Mouse (Mus musculus): ENCODE data around the gene Gpx2. TPM values are rescaled to one million over a fixed set of nuclear protein-coding genes. Genes with fewer than 3 reads are reported as not detected.

Gpx2 gene
- total RNA-seq (2014; rRNA removed) (0.09 TPM in 1 of 2 replicates, not detected in the other), polyA plus RNA-seq (2012; rRNA removed) (0.15 and 0.21 TPM in 2 replicates)

GRCm38 (mm10) chr12:76795350-76795749, at the start of gene Gpx2:
Gene Gpx2 (minus strand): TSS chr12:76795554.
- Histone ChIP-seq H3K9ac (ENCODE audit: low read depth, low read length) (no peak within 1 kb of the TSS), H3K4me3 (ENCODE audit: insufficient read depth, low read depth, low read length) (no peak within 1 kb of the TSS), H3K27me3 (ENCODE audit: control insufficient read depth, insufficient read depth, low read length) (no peaks in the 10 kb centered on the region), H3K4me1 (ENCODE audit: control insufficient read depth, insufficient read depth, low read length) (no peaks in the 10 kb centered on the region), H3K36me3 (ENCODE audit: control insufficient read depth, insufficient read depth, low read length) (no peaks in the 10 kb centered on the region), H3K79me2 (ENCODE audit: control insufficient read depth, insufficient read depth, low read length) (no peaks in the 10 kb centered on the region), H3K27ac (replicated peaks; ENCODE audit: insufficient read depth, low read depth, low read length) (no peak within 1 kb of the TSS)
- TF ChIP-seq CTCF (IDR thresholded peaks at IDR 0.05; ENCODE audit: low read depth, low read length) (no peak), POLR2A (IDR thresholded peaks at IDR 0.05; ENCODE audit: extremely low read depth, insufficient read depth, low read length) (no peak)
- no peak for DNase-seq (ENCODE audit: extremely low read depth, low read depth, low spot score)
- 51% methylated on average over 5 of the region's 5 CpGs for WGBS

GRCm38 (mm10) chr12:76844346-76845061, 49.1 kb upstream of the Gpx2 start:
- no peak overlapping the region for H3K27ac ChIP-seq (replicated peaks; ENCODE audit: insufficient read depth, low read depth, low read length)
- no peak for DNase-seq (ENCODE audit: extremely low read depth, low read depth, low spot score)
- H3K4me3 ChIP-seq (ENCODE audit: insufficient read depth, low read depth, low read length): no peak overlapping the region
- no peak overlapping the region for H3K9ac ChIP-seq (ENCODE audit: low read depth, low read length)
- TF ChIP-seq POLR2A (IDR thresholded peaks at IDR 0.05; ENCODE audit: extremely low read depth, insufficient read depth, low read length) (no peak), CTCF (IDR thresholded peaks at IDR 0.05; ENCODE audit: low read depth, low read length) (no peak)
- no peaks in the 10 kb centered on the region for H3K27me3 ChIP-seq (ENCODE audit: control insufficient read depth, insufficient read depth, low read length)
- no peaks in the 10 kb centered on the region for H3K36me3 ChIP-seq (ENCODE audit: control insufficient read depth, insufficient read depth, low read length)
- H3K4me1 ChIP-seq (ENCODE audit: control insufficient read depth, insufficient read depth, low read length): no peaks in the 10 kb centered on the region
- no peaks in the 10 kb centered on the region for H3K79me2 ChIP-seq (ENCODE audit: control insufficient read depth, insufficient read depth, low read length)
- 92% methylated on average over 15 of the region's 15 CpGs for WGBS

- no peak for DNase-seq (ENCODE audit: extremely low read depth, low read depth, low spot score)
- peaks cover 2% of the 10 kb centered on the region; the same call in 1 of the 2 replicates for H3K4me1 ChIP-seq (ENCODE audit: control insufficient read depth, insufficient read depth, low read length)
- no peaks in the 10 kb centered on the region for H3K36me3 ChIP-seq (ENCODE audit: control insufficient read depth, insufficient read depth, low read length)
- H3K27me3 ChIP-seq (ENCODE audit: control insufficient read depth, insufficient read depth, low read length): no peaks in the 10 kb centered on the region
- TF ChIP-seq POLR2A (IDR thresholded peaks at IDR 0.05; ENCODE audit: extremely low read depth, insufficient read depth, low read length): no peak
- TF ChIP-seq CTCF (IDR thresholded peaks at IDR 0.05; ENCODE audit: low read depth, low read length): no peak
- H3K27ac ChIP-seq (replicated peaks; ENCODE audit: insufficient read depth, low read depth, low read length): no peak overlapping the region
- no peaks in the 10 kb centered on the region for H3K79me2 ChIP-seq (ENCODE audit: control insufficient read depth, insufficient read depth, low read length)
- no peak overlapping the region for H3K9ac ChIP-seq (ENCODE audit: low read depth, low read length)
- no peak overlapping the region for H3K4me3 ChIP-seq (ENCODE audit: insufficient read depth, low read depth, low read length)
- WGBS: 79% methylated on average over 6 of the region's 6 CpGs
Observed at GRCm38 (mm10) chr12:76840081-76840480, 44.7 kb upstream of the Gpx2 start.

GRCm38 (mm10) chr12:76839298-76839697, 43.9 kb upstream of the Gpx2 start:
- TF ChIP-seq POLR2A (IDR thresholded peaks at IDR 0.05; ENCODE audit: extremely low read depth, insufficient read depth, low read length) (no peak), CTCF (IDR thresholded peaks at IDR 0.05; ENCODE audit: low read depth, low read length) (no peak)
- Histone ChIP-seq H3K9ac (ENCODE audit: low read depth, low read length) (no peak overlapping the region), H3K79me2 (ENCODE audit: control insufficient read depth, insufficient read depth, low read length) (no peaks in the 10 kb centered on the region), H3K27me3 (ENCODE audit: control insufficient read depth, insufficient read depth, low read length) (no peaks in the 10 kb centered on the region), H3K27ac (replicated peaks; ENCODE audit: insufficient read depth, low read depth, low read length) (no peak overlapping the region), H3K36me3 (ENCODE audit: control insufficient read depth, insufficient read depth, low read length) (no peaks in the 10 kb centered on the region), H3K4me1 (ENCODE audit: control insufficient read depth, insufficient read depth, low read length) (peaks cover 2% of the 10 kb centered on the region; the same call in 1 of the 2 replicates), H3K4me3 (ENCODE audit: insufficient read depth, low read depth, low read length) (no peak overlapping the region)
- DNase-seq (ENCODE audit: extremely low read depth, low read depth, low spot score): no peak
- WGBS: 89% methylated on average over 4 of the region's 4 CpGs

- DNase-seq (ENCODE audit: extremely low read depth, low read depth, low spot score): no peak
- Histone ChIP-seq H3K27me3 (ENCODE audit: control insufficient read depth, insufficient read depth, low read length) (no peaks in the 10 kb centered on the region), H3K4me3 (ENCODE audit: insufficient read depth, low read depth, low read length) (peak overlapping the region; percentile 59), H3K79me2 (ENCODE audit: control insufficient read depth, insufficient read depth, low read length) (no peaks in the 10 kb centered on the region), H3K9ac (ENCODE audit: low read depth, low read length) (peak overlapping the region; percentile 80), H3K27ac (replicated peaks; ENCODE audit: insufficient read depth, low read depth, low read length) (peak overlapping the region; percentile 70), H3K4me1 (ENCODE audit: control insufficient read depth, insufficient read depth, low read length) (peaks cover 2% of the 10 kb centered on the region; the same call in 1 of the 2 replicates), H3K36me3 (ENCODE audit: control insufficient read depth, insufficient read depth, low read length) (no peaks in the 10 kb centered on the region)
- 11% methylated on average over 21 of the region's 21 CpGs for WGBS
- no peak for TF ChIP-seq POLR2A (IDR thresholded peaks at IDR 0.05; ENCODE audit: extremely low read depth, insufficient read depth, low read length)
- no peak for TF ChIP-seq CTCF (IDR thresholded peaks at IDR 0.05; ENCODE audit: low read depth, low read length)
Observed at GRCm38 (mm10) chr12:76837844-76838650, 42.7 kb upstream of the Gpx2 start.

Data from liver, adult 2 months (tissue).